Mouse (Mus musculus): Measurements from ENCODE around the gene Gm42421.

The Gm42421 gene

GRCm38 (mm10) chr5:143927875-143928274 is at the start of gene Gm42421:
Gene Gm42421 (plus strand): TSS chr5:143928175.
- no peak for DNase-seq (ENCODE audit: low read depth in 1 of 2, low spot score in 2 of 2)

GRCm38 (mm10) chr5:143885274-143885673 is 42.7 kb upstream of the Gm42421 start:
- no peak for DNase-seq (ENCODE audit: low read depth in 1 of 2, low spot score in 2 of 2)

GRCm38 (mm10) chr5:143890741-143891140 is 37.2 kb upstream of the Gm42421 start:
- no peak for DNase-seq (ENCODE audit: low read depth in 1 of 2, low spot score in 2 of 2)

GRCm38 (mm10) chr5:143892255-143892886 is 35.6 kb upstream of the Gm42421 start:
- no peak for DNase-seq (ENCODE audit: low read depth in 1 of 2, low spot score in 2 of 2)

- no peak for DNase-seq (ENCODE audit: low read depth in 1 of 2, low spot score in 2 of 2)
Observed at GRCm38 (mm10) chr5:143893396-143893795, 34.6 kb upstream of the Gm42421 start.

- no peak for DNase-seq (ENCODE audit: low read depth in 1 of 2, low spot score in 2 of 2)
Observed at GRCm38 (mm10) chr5:143897635-143898330, 30.2 kb upstream of the Gm42421 start, which contains the start of gene Ankrd61. Gene Ankrd61 (minus strand): TSS chr5:143897685.

- DNase-seq (ENCODE audit: low read depth in 1 of 2, low spot score in 2 of 2), result no peak
Observed at GRCm38 (mm10) chr5:143902111-143902510, 25.9 kb upstream of the Gm42421 start.

GRCm38 (mm10) chr5:143903813-143904212 is 24.2 kb upstream of the Gm42421 start:
- DNase-seq (ENCODE audit: low read depth in 1 of 2, low spot score in 2 of 2), result no peak

- no peak for DNase-seq (ENCODE audit: low read depth in 1 of 2, low spot score in 2 of 2)
Observed at GRCm38 (mm10) chr5:143906429-143906828, 21.5 kb upstream of the Gm42421 start.

GRCm38 (mm10) chr5:143908926-143909325 is 19.0 kb upstream of the Gm42421 start:
- no peak for DNase-seq (ENCODE audit: low read depth in 1 of 2, low spot score in 2 of 2)

GRCm38 (mm10) chr5:143909417-143910400 is 18.3 kb upstream of the Gm42421 start, which contains the start of the genes Aimp2 and Pms2:
Gene Aimp2 (minus strand): TSS chr5:143909847.
Gene Pms2 (plus strand): TSS chr5:143909964.
- DNase-seq (ENCODE audit: low read depth in 1 of 2, low spot score in 2 of 2), result peak; percentile 87 to 90

- DNase-seq (ENCODE audit: low read depth in 1 of 2, low spot score in 2 of 2), result no peak
Observed at GRCm38 (mm10) chr5:143916221-143916620, 11.8 kb upstream of the Gm42421 start.

- DNase-seq (ENCODE audit: low read depth in 1 of 2, low spot score in 2 of 2), result no peak
Observed at GRCm38 (mm10) chr5:143917418-143917817, 10.6 kb upstream of the Gm42421 start.

- no peak for DNase-seq (ENCODE audit: low read depth in 1 of 2, low spot score in 2 of 2)
Observed at GRCm38 (mm10) chr5:143918120-143918519, 9.9 kb upstream of the Gm42421 start.

GRCm38 (mm10) chr5:143924781-143925452 is 3.1 kb upstream of the Gm42421 start:
- DNase-seq (ENCODE audit: low read depth in 1 of 2, low spot score in 2 of 2), result no peak

- DNase-seq (ENCODE audit: low read depth in 1 of 2, low spot score in 2 of 2), result no peak
Observed at GRCm38 (mm10) chr5:143929291-143929690, 1.3 kb downstream of the Gm42421 start.

GRCm38 (mm10) chr5:143930656-143931055 is 2.7 kb downstream of the Gm42421 start:
- DNase-seq (ENCODE audit: low read depth in 1 of 2, low spot score in 2 of 2), result no peak

GRCm38 (mm10) chr5:143931863-143932580 is 4.0 kb downstream of the Gm42421 start:
- DNase-seq (ENCODE audit: low read depth in 1 of 2, low spot score in 2 of 2), result no peak

GRCm38 (mm10) chr5:143932831-143933230 is 4.9 kb downstream of the Gm42421 start, which contains the start of gene Rsph10b:
Gene Rsph10b (plus strand): TSS chr5:143933035.
- DNase-seq (ENCODE audit: low read depth in 1 of 2, low spot score in 2 of 2), result no peak

GRCm38 (mm10) chr5:143933414-143933813 is 5.4 kb downstream of the Gm42421 start:
- DNase-seq (ENCODE audit: low read depth in 1 of 2, low spot score in 2 of 2), result no peak
